Mouse (Mus musculus): ENCODE data around the gene Kti12. TPM values are rescaled to one million over a fixed set of nuclear protein-coding genes. Genes with fewer than 3 reads are reported as not detected.

The Kti12 gene
- 33.2 and 33.9 TPM in 2 replicates for polyA plus RNA-seq (2015; fragmentation: Nextera tagmentation; extraction: Ambion mirVana)

GRCm38 (mm10) chr4:108847715-108848504, at the start of gene Kti12:
Gene Kti12, plus strand, starts transcription at chr4:108847785.
- H3K27me3 ChIP-seq = no peaks in the 10 kb centered on the region
- peak within 1 kb of the TSS; percentile 96 for H3K4me2 ChIP-seq (replicated peaks)
- peak; percentile 92 for ATAC-seq (replicated peaks)
- H3K4me3 ChIP-seq = peak within 1 kb of the TSS; percentile 82
- H3K9me3 ChIP-seq = no peaks in the 10 kb centered on the region
- peak within 1 kb of the TSS; percentile 90 for H3K27ac ChIP-seq (replicated peaks)
- peak within 1 kb of the TSS; percentile 71 for H3K9ac ChIP-seq (replicated peaks)
- peaks cover 27% of the 10 kb centered on the region for H3K4me1 ChIP-seq
- under 1% methylated on average over 77 of the region's 77 CpGs for WGBS
- H3K36me3 ChIP-seq = peaks cover 4% of the 10 kb centered on the region; the same call in 1 of the 2 replicates

- WGBS = 57% methylated on average over 2 of the region's 2 CpGs
- Histone ChIP-seq H3K36me3 (no peaks in the 10 kb centered on the region), H3K4me1 (no peaks in the 10 kb centered on the region), H3K27ac (replicated peaks) (no peak overlapping the region), H3K9ac (replicated peaks) (no peak overlapping the region), H3K4me2 (replicated peaks) (no peak overlapping the region), H3K27me3 (no peaks in the 10 kb centered on the region), H3K4me3 (no peak overlapping the region), H3K9me3 (no peaks in the 10 kb centered on the region)
- ATAC-seq (replicated peaks) = 0 out of 2 replicates have a peak, but pooled peaks have one; percentile 43
Observed at GRCm38 (mm10) chr4:108798083-108798830, 49.3 kb upstream of the Kti12 start.

GRCm38 (mm10) chr4:108803535-108803934, 44.0 kb upstream of the Kti12 start:
- H3K9me3 ChIP-seq = no peaks in the 10 kb centered on the region
- WGBS = 73% methylated on average over 2 of the region's 2 CpGs
- no peaks in the 10 kb centered on the region for H3K36me3 ChIP-seq
- H3K27me3 ChIP-seq = no peaks in the 10 kb centered on the region
- no peak for ATAC-seq (replicated peaks)
- H3K4me2 ChIP-seq (replicated peaks) = no peak overlapping the region
- H3K4me3 ChIP-seq = no peak overlapping the region
- H3K4me1 ChIP-seq = no peaks in the 10 kb centered on the region
- H3K27ac ChIP-seq (replicated peaks) = no peak overlapping the region
- H3K9ac ChIP-seq (replicated peaks) = no peak overlapping the region

GRCm38 (mm10) chr4:108811142-108811541, 36.4 kb upstream of the Kti12 start:
- no peaks in the 10 kb centered on the region for H3K27me3 ChIP-seq
- ATAC-seq (replicated peaks) = no peak
- 69% methylated on average over 4 of the region's 4 CpGs for WGBS
- H3K4me1 ChIP-seq = no peaks in the 10 kb centered on the region
- no peaks in the 10 kb centered on the region for H3K9me3 ChIP-seq
- peaks cover 12% of the 10 kb centered on the region for H3K36me3 ChIP-seq
- no peak overlapping the region for H3K27ac ChIP-seq (replicated peaks)
- no peak overlapping the region for H3K4me3 ChIP-seq
- no peak overlapping the region for H3K4me2 ChIP-seq (replicated peaks)
- no peak overlapping the region for H3K9ac ChIP-seq (replicated peaks)

- H3K36me3 ChIP-seq = peaks cover 12% of the 10 kb centered on the region
- ATAC-seq (replicated peaks) = no peak
- H3K9me3 ChIP-seq = no peaks in the 10 kb centered on the region
- H3K27ac ChIP-seq (replicated peaks) = no peak overlapping the region
- 66% methylated on average over 6 of the region's 6 CpGs for WGBS
- H3K27me3 ChIP-seq = no peaks in the 10 kb centered on the region
- no peak overlapping the region for H3K9ac ChIP-seq (replicated peaks)
- no peaks in the 10 kb centered on the region for H3K4me1 ChIP-seq
- no peak overlapping the region for H3K4me2 ChIP-seq (replicated peaks)
- H3K4me3 ChIP-seq = no peak overlapping the region
Observed at GRCm38 (mm10) chr4:108811550-108811949, 36.0 kb upstream of the Kti12 start.

- H3K27me3 ChIP-seq = no peaks in the 10 kb centered on the region
- peaks cover 69% of the 10 kb centered on the region for H3K36me3 ChIP-seq
- H3K4me3 ChIP-seq = no peak overlapping the region
- no peak overlapping the region for H3K4me2 ChIP-seq (replicated peaks)
- no peak overlapping the region for H3K9ac ChIP-seq (replicated peaks)
- peaks cover 4% of the 10 kb centered on the region; the same call in 1 of the 2 replicates for H3K4me1 ChIP-seq
- no peak for ATAC-seq (replicated peaks)
- H3K9me3 ChIP-seq = no peaks in the 10 kb centered on the region
- WGBS = 94% methylated on average over 3 of the region's 3 CpGs
- H3K27ac ChIP-seq (replicated peaks) = no peak overlapping the region
Observed at GRCm38 (mm10) chr4:108825677-108826076, 21.9 kb upstream of the Kti12 start.

GRCm38 (mm10) chr4:108826096-108826495, 21.5 kb upstream of the Kti12 start:
- 83% methylated on average over 1 of the region's 1 CpGs for WGBS
- peaks cover 65% of the 10 kb centered on the region for H3K36me3 ChIP-seq
- no peak for ATAC-seq (replicated peaks)

GRCm38 (mm10) chr4:108826643-108827042, 20.9 kb upstream of the Kti12 start:
- Histone ChIP-seq H3K4me2 (replicated peaks) (no peak overlapping the region), H3K27ac (replicated peaks) (no peak overlapping the region), H3K9ac (replicated peaks) (no peak overlapping the region), H3K36me3 (peaks cover 61% of the 10 kb centered on the region), H3K4me1 (peaks cover 13% of the 10 kb centered on the region), H3K9me3 (no peaks in the 10 kb centered on the region), H3K4me3 (no peak overlapping the region), H3K27me3 (no peaks in the 10 kb centered on the region)
- ATAC-seq (replicated peaks) = no peak
- 90% methylated on average over 2 of the region's 2 CpGs for whole genome bisulfite sequencing

More at GRCm38 (mm10) chr4:108826096-108826495, 21.5 kb upstream of the Kti12 start:
- no peak overlapping the region for H3K9ac ChIP-seq (replicated peaks)
- no peak overlapping the region for H3K4me3 ChIP-seq
- no peak overlapping the region for H3K27ac ChIP-seq (replicated peaks)
- no peaks in the 10 kb centered on the region for H3K27me3 ChIP-seq
- H3K4me1 ChIP-seq = peaks cover 8% of the 10 kb centered on the region
- H3K9me3 ChIP-seq = no peaks in the 10 kb centered on the region
- H3K4me2 ChIP-seq (replicated peaks) = no peak overlapping the region

GRCm38 (mm10) chr4:108830698-108831097, 16.9 kb upstream of the Kti12 start:
- no peaks in the 10 kb centered on the region for H3K9me3 ChIP-seq
- H3K4me3 ChIP-seq = no peak overlapping the region
- H3K4me1 ChIP-seq = peaks cover 30% of the 10 kb centered on the region
- no peak overlapping the region for H3K27ac ChIP-seq (replicated peaks)
- peaks cover 29% of the 10 kb centered on the region for H3K36me3 ChIP-seq
- H3K27me3 ChIP-seq = no peaks in the 10 kb centered on the region
- no peak for ATAC-seq (replicated peaks)
- WGBS = 83% methylated on average over 1 of the region's 1 CpGs
- 0 out of 2 replicates have a peak overlapping the region, but pooled peaks have one; percentile 1 for H3K9ac ChIP-seq (replicated peaks)
- H3K4me2 ChIP-seq (replicated peaks) = peak overlapping the region; percentile 57

GRCm38 (mm10) chr4:108832916-108833827, 14.4 kb upstream of the Kti12 start, which contains the start of gene Btf3l4:
Gene Btf3l4, minus strand, starts transcription at chr4:108833614.
- Histone ChIP-seq H3K4me2 (replicated peaks) (peak within 1 kb of the TSS; percentile 66), H3K4me1 (peaks cover 40% of the 10 kb centered on the region), H3K36me3 (peaks cover 11% of the 10 kb centered on the region; the same call in 1 of the 2 replicates), H3K4me3 (peak within 1 kb of the TSS; percentile 80), H3K9me3 (no peaks in the 10 kb centered on the region), H3K27me3 (no peaks in the 10 kb centered on the region), H3K27ac (replicated peaks) (peak within 1 kb of the TSS; percentile 100), H3K9ac (replicated peaks) (peak within 1 kb of the TSS; percentile 88)
- under 1% methylated on average over 62 of the region's 73 CpGs for WGBS
- peak; percentile 97 for ATAC-seq (replicated peaks)

GRCm38 (mm10) chr4:108833828-108834114, 13.8 kb upstream of the Kti12 start:
- ATAC-seq (replicated peaks) = no peak
- peak overlapping the region; percentile 85 for H3K9ac ChIP-seq (replicated peaks)
- peaks cover 10% of the 10 kb centered on the region; the same call in 1 of the 2 replicates for H3K36me3 ChIP-seq
- H3K27me3 ChIP-seq = no peaks in the 10 kb centered on the region
- H3K9me3 ChIP-seq = no peaks in the 10 kb centered on the region
- H3K4me1 ChIP-seq = peaks cover 40% of the 10 kb centered on the region
- peak overlapping the region; percentile 66 for H3K4me2 ChIP-seq (replicated peaks)
- H3K4me3 ChIP-seq = peak overlapping the region; percentile 80
- WGBS = 0% methylated on average over 6 of the region's 6 CpGs
- peak overlapping the region; percentile 100 for H3K27ac ChIP-seq (replicated peaks)
